Mouse (Mus musculus): ENCODE measurements around the gene Iqsec3. TPM values are rescaled to one million over a fixed set of nuclear protein-coding genes. Genes with fewer than 3 reads are reported as not detected.

Gene Iqsec3
- total RNA-seq, 2 experiments from 2014 or later = 0.52 to 0.64 TPM

- intact Hi-C loops (cut with DNase I) = no loop called here
- no peak for DNase-seq
These were observed 16.8 kb downstream of the Iqsec3 start for GRCm38 (mm10) chr6:121456651-121457050.

GRCm38 (mm10) chr6:121454549-121455494 is 18.7 kb downstream of the Iqsec3 start:
- DNase-seq = no peak
- intact Hi-C loops (cut with DNase I) = no loop called here

- no peak for DNase-seq
- intact Hi-C loops (cut with DNase I) = no loop called here
These were observed 19.7 kb downstream of the Iqsec3 start for GRCm38 (mm10) chr6:121453776-121454175.

- intact Hi-C loops (cut with DNase I) = no loop called here
- DNase-seq = no peak
These were observed 21.8 kb downstream of the Iqsec3 start for GRCm38 (mm10) chr6:121451703-121452102.

- DNase-seq = no peak
- intact Hi-C loops (cut with DNase I) = no loop called here
These were observed 32.7 kb downstream of the Iqsec3 start for GRCm38 (mm10) chr6:121440696-121441220.

- intact Hi-C loops (cut with DNase I) = no loop called here
- no peak for DNase-seq
These were observed 48.6 kb downstream of the Iqsec3 start for GRCm38 (mm10) chr6:121424830-121425229.

GRCm38 (mm10) chr6:121424403-121424802 is 49.1 kb downstream of the Iqsec3 start:
- intact Hi-C loops (cut with DNase I) = no loop called here

GRCm38 (mm10) chr6:121412558-121413297 is 60.8 kb downstream of the Iqsec3 start:
- intact Hi-C loops (cut with DNase I) = no loop called here
- DNase-seq = no peak

More at GRCm38 (mm10) chr6:121424403-121424802, 49.1 kb downstream of the Iqsec3 start:
- DNase-seq = no peak

- no peak for DNase-seq
- intact Hi-C loops (cut with DNase I) = no loop called here
These were observed 65.9 kb downstream of the Iqsec3 start for GRCm38 (mm10) chr6:121407571-121408011.

- intact Hi-C loops (cut with DNase I) = no loop called here
- peak in 1 of 2 experiments; percentile 4 for DNase-seq
These were observed 68.2 kb downstream of the Iqsec3 start for GRCm38 (mm10) chr6:121405311-121405710.

GRCm38 (mm10) chr6:121402661-121403244 is 70.7 kb downstream of the Iqsec3 start:
- DNase-seq = no peak
- intact Hi-C loops (cut with DNase I) = no loop called here

GRCm38 (mm10) chr6:121401826-121402660 is 71.4 kb downstream of the Iqsec3 start:
- peak in 1 of 2 experiments; percentile 9 for DNase-seq
- intact Hi-C loops (cut with DNase I) = no loop called here

GRCm38 (mm10) chr6:121401140-121401539 is 72.3 kb downstream of the Iqsec3 start:
- intact Hi-C loops (cut with DNase I) = no loop called here
- DNase-seq = no peak

GRCm38 (mm10) chr6:121392610-121393252 is 80.7 kb downstream of the Iqsec3 start:
- peak in 1 of 2 experiments; percentile 3 for DNase-seq
- intact Hi-C loops (cut with DNase I) = no loop called here

- intact Hi-C loops (cut with DNase I) = no loop called here
- no peak for DNase-seq
These were observed 88.1 kb downstream of the Iqsec3 start for GRCm38 (mm10) chr6:121385397-121385796.

- no peak for DNase-seq
These were observed 91.4 kb downstream of the Iqsec3 start for GRCm38 (mm10) chr6:121382071-121382470.

GRCm38 (mm10) chr6:121380576-121380975 is 92.9 kb downstream of the Iqsec3 start:
- DNase-seq = no peak
- intact Hi-C loops (cut with DNase I) = no loop called here

More at GRCm38 (mm10) chr6:121382071-121382470, 91.4 kb downstream of the Iqsec3 start:
- intact Hi-C loops (cut with DNase I) = no loop called here

GRCm38 (mm10) chr6:121378256-121378655 is 95.2 kb downstream of the Iqsec3 start:
- DNase-seq = no peak
- intact Hi-C loops (cut with DNase I) = no loop called here

- intact Hi-C loops (cut with DNase I) = no loop called here
- no peak for DNase-seq
These were observed 97.3 kb downstream of the Iqsec3 start for GRCm38 (mm10) chr6:121376159-121376558.

All from gastrocnemius, postnatal 36 days (tissue).